Mouse (Mus musculus) liver, adult 2 months (tissue): ENCODE results near the gene Zfp36l2. TPM values are rescaled to one million over a fixed set of nuclear protein-coding genes. Genes with fewer than 3 reads are reported as not detected.

Source experiments
- DNase-seq: peaks from one replicate; pipeline ENCODE4 v3.0.0-alpha.2; 2011; ENCODE audit warnings: low read depth, low spot score; ENCODE audit errors: extremely low read depth
- H3K27ac ChIP-seq: fragments of 200-500 bp; replicated peaks from 2 replicates; pipeline ENCODE4 v1.5.1; 2012; ENCODE audit warnings: low read depth, mild to moderate bottlenecking, control low read depth, inconsistent platforms, low read length; ENCODE audit not compliant: insufficient read depth
- H3K27me3 ChIP-seq: fragments of 200-500 bp; 2 replicates; pipeline ENCODE4 v1.6.1; 2012; ENCODE audit warnings: mild to moderate bottlenecking, moderate library complexity, low read length, inconsistent platforms; ENCODE audit not compliant: control insufficient read depth, insufficient read depth
- H3K36me3 ChIP-seq: fragments of 200-500 bp; 2 replicates; pipeline ENCODE4 v1.6.1; 2012; ENCODE audit warnings: low read length, inconsistent platforms; ENCODE audit not compliant: control insufficient read depth, insufficient read depth
- H3K4me1 ChIP-seq: fragments of 200-500 bp; 2 replicates; pipeline ENCODE4 v1.6.1; 2011; ENCODE audit warnings: low read length; ENCODE audit not compliant: control insufficient read depth, insufficient read depth
- H3K4me3 ChIP-seq: fragments of 200-500 bp; 2 replicates; pipeline ENCODE4 v1.5.1; 2011; ENCODE audit warnings: low read depth, mild to moderate bottlenecking, control low read depth, low read length, moderate library complexity; ENCODE audit not compliant: insufficient read depth
- H3K79me2 ChIP-seq: fragments of 200-500 bp; 2 replicates; pipeline ENCODE4 v1.6.1; 2012; ENCODE audit warnings: inconsistent platforms, mild to moderate bottlenecking, low read length, moderate library complexity; ENCODE audit not compliant: control insufficient read depth, insufficient read depth
- H3K9ac ChIP-seq: fragments of 200-500 bp; 2 replicates; pipeline ENCODE4 v1.6.1; 2012; ENCODE audit warnings: low read depth, mild to moderate bottlenecking, control low read depth, inconsistent platforms, low read length
- CTCF ChIP-seq: fragments of 200-500 bp; IDR thresholded peaks from 2 replicates; pipeline ENCODE4 v1.5.1; 2011; ENCODE audit warnings: low read depth, low read length, control low read depth
- POLR2A ChIP-seq: fragments of 200-500 bp; IDR thresholded peaks from 2 replicates; pipeline ENCODE4 v1.6.1; 2011; ENCODE audit warnings: low read length, control low read depth; ENCODE audit not compliant: insufficient read depth; ENCODE audit errors: extremely low read depth
- WGBS: fragments of 180-500 bp; shearing (Covaris S2); methylation state at CpG from one replicate; pipeline ENCODE4 v1.1.7; 2018; 5-methylcytosine and 5-hydroxymethylcytosine counted together
- polyA plus RNA-seq: library from polyadenylated mRNA; depleted of rRNA; stranded (reverse); fragments of >200 nt; gene quantifications from 2 replicates; pipeline ENCODE4 v1.2.3, GENCODE M21; 2012
- total RNA-seq: library from RNA; depleted of rRNA; stranded (reverse); fragments of >200 nt; gene quantifications from 2 replicates; pipeline ENCODE4 v1.2.3, GENCODE M21; 2014

Zfp36l2 gene
- total and polyA plus RNA-seq, 2 experiments: 17.3 to 18.7 TPM

GRCm38 (mm10) chr17:84181502-84182310 is 6.0 kb downstream of the Zfp36l2 start:
- no peak for DNase-seq
- Histone ChIP-seq H3K36me3 (peaks cover 11% of the 10 kb centered on the region), H3K27me3 (no peaks in the 10 kb centered on the region), H3K27ac (peak overlapping the region; percentile 87), H3K4me3 (peak overlapping the region; percentile 4; the same call in 1 of the 2 replicates), H3K4me1 (peaks cover 10% of the 10 kb centered on the region; the same call in 1 of the 2 replicates), H3K79me2 (peaks cover 13% of the 10 kb centered on the region), H3K9ac (0 out of 2 replicates have a peak overlapping the region, but pooled peaks have one; percentile 14)
- 64% methylated on average over 18 of the region's 18 CpGs for whole genome bisulfite sequencing
- no peak for TF ChIP-seq CTCF
- no peak for TF ChIP-seq POLR2A

- 68% methylated on average over 11 of the region's 11 CpGs for WGBS
- TF ChIP-seq POLR2A (no peak), CTCF (no peak)
- Histone ChIP-seq H3K27ac (peak overlapping the region; percentile 87), H3K4me1 (peaks cover 10% of the 10 kb centered on the region; the same call in 1 of the 2 replicates), H3K27me3 (no peaks in the 10 kb centered on the region), H3K9ac (no peak overlapping the region), H3K36me3 (peaks cover 10% of the 10 kb centered on the region), H3K79me2 (peaks cover 5% of the 10 kb centered on the region), H3K4me3 (no peak overlapping the region)
- no peak for DNase-seq
Measured at GRCm38 (mm10) chr17:84180715-84181501, 6.8 kb downstream of the Zfp36l2 start.

- Histone ChIP-seq H3K27ac (no peak overlapping the region), H3K36me3 (peaks cover 2% of the 10 kb centered on the region), H3K79me2 (no peaks in the 10 kb centered on the region; the same call in 1 of the 2 replicates), H3K27me3 (no peaks in the 10 kb centered on the region), H3K9ac (no peak overlapping the region), H3K4me1 (peaks cover 10% of the 10 kb centered on the region; the same call in 1 of the 2 replicates), H3K4me3 (no peak overlapping the region)
- TF ChIP-seq POLR2A (no peak), CTCF (no peak)
- WGBS: 86% methylated on average over 4 of the region's 4 CpGs
- DNase-seq: no peak
Measured at GRCm38 (mm10) chr17:84179973-84180365, 7.8 kb downstream of the Zfp36l2 start.

GRCm38 (mm10) chr17:84179026-84179972 is 8.4 kb downstream of the Zfp36l2 start:
- H3K4me1 ChIP-seq: peaks cover 10% of the 10 kb centered on the region; the same call in 1 of the 2 replicates
- H3K4me3 ChIP-seq: no peak overlapping the region
- no peaks in the 10 kb centered on the region for H3K36me3 ChIP-seq
- no peak for DNase-seq
- WGBS: 91% methylated on average over 17 of the region's 17 CpGs
- TF ChIP-seq CTCF: no peak
- TF ChIP-seq POLR2A: no peak
- H3K27ac ChIP-seq: no peak overlapping the region
- no peaks in the 10 kb centered on the region for H3K27me3 ChIP-seq
- no peaks in the 10 kb centered on the region for H3K79me2 ChIP-seq
- H3K9ac ChIP-seq: no peak overlapping the region

- no peak overlapping the region for H3K27ac ChIP-seq
- WGBS: 55% methylated on average over 8 of the region's 8 CpGs
Measured at GRCm38 (mm10) chr17:84177481-84177880, 10.3 kb downstream of the Zfp36l2 start.

More at GRCm38 (mm10) chr17:84177481-84177880, 10.3 kb downstream of the Zfp36l2 start:
- no peaks in the 10 kb centered on the region for H3K36me3 ChIP-seq
- no peak for DNase-seq
- no peaks in the 10 kb centered on the region for H3K79me2 ChIP-seq
- no peaks in the 10 kb centered on the region for H3K27me3 ChIP-seq
- TF ChIP-seq POLR2A (no peak), CTCF (no peak)
- H3K4me3 ChIP-seq: no peak overlapping the region
- H3K4me1 ChIP-seq: peaks cover 8% of the 10 kb centered on the region; the same call in 1 of the 2 replicates
- no peak overlapping the region for H3K9ac ChIP-seq
